Mouse (Mus musculus) brain, embryonic 14.5 days (tissue): ENCODE data around the gene Gnai2.

ENCODE experiments used
- CTCF ChIP-seq: fragments of 200-500 bp; IDR thresholded peaks from 2 replicates; pipeline ENCODE4 v1.5.1; 2012; ENCODE audit warnings: inconsistent platforms, mild to moderate bottlenecking, moderate library complexity, borderline replicate concordance; ENCODE audit not compliant: insufficient read depth, insufficient read length; ENCODE audit errors: extremely low read depth
- POLR2A ChIP-seq: fragments of 200-500 bp; IDR thresholded peaks from 2 replicates; pipeline ENCODE4 v1.6.1; 2012; ENCODE audit warnings: mild to moderate bottlenecking, inconsistent platforms, borderline replicate concordance; ENCODE audit not compliant: poor library complexity, insufficient read depth, insufficient read length, severe bottlenecking; ENCODE audit errors: extremely low read depth

DNA sequence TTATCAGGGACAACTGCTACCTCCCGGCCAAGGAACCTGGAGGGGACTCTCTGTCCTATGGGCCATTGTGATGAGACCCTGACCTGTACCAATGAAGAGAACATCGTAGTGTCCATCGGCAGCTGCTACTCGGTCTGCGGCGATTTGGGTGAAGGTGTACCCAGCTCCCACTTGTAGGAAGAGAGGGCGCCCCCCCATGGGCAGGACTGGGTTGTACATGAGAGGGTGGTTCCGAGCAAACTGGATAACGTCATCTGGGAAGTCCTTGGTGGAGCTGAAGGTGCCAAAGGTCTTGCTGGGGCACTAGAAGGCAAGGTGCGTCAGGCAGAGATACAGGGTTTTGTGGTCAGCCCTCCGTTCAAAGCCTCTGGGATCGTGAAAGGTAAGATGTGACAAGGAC, 34.4 kb downstream of the Gnai2 start:
- TF ChIP-seq CTCF (no peak), POLR2A (no peak)
